11 mouse cellular contexts compared by ENCODE assay signal in the genomic region with DNA sequence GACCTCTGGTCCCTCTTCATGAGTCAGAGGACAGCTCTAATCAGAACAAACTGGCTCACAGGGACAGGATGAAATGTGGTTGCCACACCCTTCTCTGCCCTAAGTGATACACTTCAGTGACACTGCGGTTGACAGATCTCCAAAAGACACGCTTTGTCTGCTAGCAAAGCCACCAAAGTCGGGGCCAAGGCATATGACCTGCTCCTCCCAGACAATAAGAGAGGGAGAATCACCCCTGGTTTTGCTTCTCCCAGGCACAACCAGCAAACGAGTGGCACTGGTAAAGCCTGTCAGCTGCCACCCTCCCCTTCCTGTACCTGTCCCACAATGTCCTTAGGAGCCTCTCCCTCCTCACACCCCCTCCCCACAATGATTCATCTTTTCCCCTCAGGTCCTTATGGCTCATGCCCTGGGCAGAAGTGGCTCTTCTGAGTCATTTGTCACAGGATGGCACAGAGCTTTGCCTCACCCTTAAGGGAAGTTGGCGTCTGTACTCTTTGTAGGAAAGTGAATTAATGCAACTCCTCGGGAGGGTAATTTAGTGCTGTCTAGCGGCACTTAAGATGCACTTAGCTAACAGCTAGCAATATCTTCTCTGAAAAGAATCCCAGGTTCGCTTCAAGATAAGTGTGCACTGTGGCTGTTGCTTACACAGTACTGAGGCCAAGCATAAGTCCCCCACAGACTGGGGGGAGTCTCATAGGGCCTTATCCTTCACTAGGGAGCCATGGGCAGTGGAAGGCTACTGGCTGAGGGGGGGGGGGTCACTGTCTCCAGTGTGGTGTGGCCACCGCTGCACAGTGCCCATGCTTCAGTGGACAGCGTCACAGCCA. TPM values are rescaled to one million over a fixed set of nuclear protein-coding genes. Genes with fewer than 3 reads are reported as not detected.
DNase-seq lines count a peak whose midpoint lies in the region; ATAC-seq lines count a peak whose summit lies in the region.
"Had no signal": no experiment of that assay in that cellular context is flagged by ENCODE, and none has a peak within 500 bp of the region (broad histone marks: within the 10 kb centered on the region; RNA-seq: fewer than 3 reads in every experiment).

No protein-coding gene starts in this region.

- no peaks in the 10 kb centered on the region for H3K4me1 ChIP-seq in midbrain, embryonic 11.5 days (ENCODE audit: control insufficient read depth, insufficient read depth, low read length)
- H3K4me1 ChIP-seq in midbrain, embryonic 16.5 days (ENCODE audit: control insufficient read depth, insufficient read depth, low read length) = no peaks in the 10 kb centered on the region
- H3K4me1 ChIP-seq in megakaryocyte, embryonic 14.5 days = peaks cover 83% of the 10 kb centered on the region
- H3K4me1 ChIP-seq: limb, embryonic 10.5 days; midbrain, embryonic 10.5 days had no signal

- no peak overlapping the region for H3K9ac ChIP-seq in midbrain, embryonic 11.5 days (ENCODE audit: low read length)
- no peak overlapping the region for H3K9ac ChIP-seq in midbrain, embryonic 16.5 days (ENCODE audit: low read depth, low read length)

- H3K27ac ChIP-seq in midbrain, embryonic 11.5 days (ENCODE audit: low read depth, low read length) = no peak overlapping the region
- H3K27ac ChIP-seq in midbrain, embryonic 16.5 days (ENCODE audit: low read length) = no peak overlapping the region
- H3K27ac ChIP-seq: limb, embryonic 10.5 days; midbrain, embryonic 10.5 days had no signal

- DNase-seq in midbrain, embryonic 11.5 days (ENCODE audit: low spot score, missing footprints) = peak; percentile 57
- no peak for DNase-seq in layer of hippocampus, postnatal 25 days (ENCODE audit: extremely low spot score in 1 of 2, low spot score in 1 of 2)
- DNase-seq in kidney, postnatal 4 days = no peak
- no peak for DNase-seq in frontal cortex, adult 2 months (ENCODE audit: extremely low spot score in 1 of 2, low spot score in 1 of 2)
- no peak for DNase-seq in right cerebral cortex, postnatal 36 days (ENCODE audit: low spot score in 2 of 2)
- DNase-seq: heart, postnatal 4 days had no signal

- H3K36me3 ChIP-seq in midbrain, embryonic 11.5 days (ENCODE audit: control insufficient read depth, insufficient read depth, low read length) = no peaks in the 10 kb centered on the region
- H3K36me3 ChIP-seq in midbrain, embryonic 16.5 days (ENCODE audit: control insufficient read depth, insufficient read depth, low read length) = no peaks in the 10 kb centered on the region
- H3K36me3 ChIP-seq in megakaryocyte, embryonic 14.5 days (replicated peaks; ENCODE audit: low read length) = peaks cover 10% of the 10 kb centered on the region
- H3K36me3 ChIP-seq: limb, embryonic 10.5 days; midbrain, embryonic 10.5 days had no signal

- no peaks in the 10 kb centered on the region for H3K27me3 ChIP-seq in midbrain, embryonic 11.5 days (ENCODE audit: control insufficient read depth, insufficient read depth, low read length)
- no peaks in the 10 kb centered on the region for H3K27me3 ChIP-seq in midbrain, embryonic 16.5 days (ENCODE audit: control insufficient read depth, insufficient read depth, low read depth, low read length)
- peaks cover 19% of the 10 kb centered on the region for H3K27me3 ChIP-seq in megakaryocyte, embryonic 14.5 days (replicated peaks)

- no peaks in the 10 kb centered on the region for H3K9me3 ChIP-seq in midbrain, embryonic 11.5 days (ENCODE audit: control insufficient read depth, low read length)
- no peaks in the 10 kb centered on the region for H3K9me3 ChIP-seq in midbrain, embryonic 16.5 days (replicated peaks; ENCODE audit: control insufficient read depth, low read length, poor library complexity, severe bottlenecking)
- peaks cover 11% of the 10 kb centered on the region for H3K9me3 ChIP-seq in megakaryocyte, embryonic 14.5 days
- H3K9me3 ChIP-seq: limb, embryonic 10.5 days; midbrain, embryonic 10.5 days had no signal

- no peak overlapping the region for H3K4me2 ChIP-seq in midbrain, embryonic 11.5 days
- no peak overlapping the region for H3K4me2 ChIP-seq in midbrain, embryonic 16.5 days (ENCODE audit: low read length)

- no peak for ATAC-seq in midbrain, embryonic 11.5 days (ENCODE audit: low FRiP score)
- no peak for ATAC-seq in midbrain, embryonic 16.5 days
- peak; percentile 83 for ATAC-seq in common myeloid progenitor, adult 5-6 weeks (replicated peaks; ENCODE audit: low read depth, poor library complexity, severe bottlenecking)

- WGBS in midbrain, embryonic 11.5 days = 73% methylated on average over 10 of the region's 10 CpGs
- WGBS in midbrain, embryonic 16.5 days = 70% methylated on average over 10 of the region's 10 CpGs

- H3K4me3 ChIP-seq in midbrain, embryonic 11.5 days (ENCODE audit: low read depth, low read length) = no peak overlapping the region
- no peak overlapping the region for H3K4me3 ChIP-seq in midbrain, embryonic 16.5 days (ENCODE audit: low read depth, low read length)
- H3K4me3 ChIP-seq in megakaryocyte, embryonic 14.5 days (replicated peaks) = peak overlapping the region; percentile 76
- H3K4me3 ChIP-seq: limb, embryonic 10.5 days; midbrain, embryonic 10.5 days had no signal

RNA-seq across cellular contexts. Expression of gene Pkd1l2, which starts 7.7 kb away (rescaled TPM):
- polyA plus RNA-seq in midbrain, embryonic 11.5 days (2014; fragmentation: Nextera tagmentation; extraction: Ambion mirVana) = not detected in 2 replicates
- 0.04 TPM in 1 of 2 replicates, not detected in the other for polyA plus RNA-seq in midbrain, embryonic 16.5 days (2015; fragmentation: Nextera tagmentation; extraction: Ambion mirVana)
- total RNA-seq in common myeloid progenitor, adult 5-6 weeks (2017) = not detected in 2 replicates
- 0.63 TPM in 1 of 2 replicates, not detected in the other for polyA plus RNA-seq in megakaryocyte, embryonic 14.5 days (2012; ENCODE audit: insufficient read depth, low replicate concordance)
- under 1 TPM in 1 of 2 experiments, not detected in 1; 0.10 TPM for total RNA-seq in layer of hippocampus, postnatal 25 days (2021)
- 0.10 and 0.11 TPM in 2 replicates for polyA plus RNA-seq in frontal cortex, adult 2 months (2012; rRNA removed)
- polyA plus RNA-seq: limb, embryonic 10.5 days had no signal

RNA-seq across cellular contexts. Expression of gene Bco1, which starts 21.1 kb away (rescaled TPM):
- 0.18 and 0.28 TPM in 2 replicates for polyA plus RNA-seq in midbrain, embryonic 11.5 days (2014; fragmentation: Nextera tagmentation; extraction: Ambion mirVana)
- 0.35 TPM in 2 replicates for polyA plus RNA-seq in midbrain, embryonic 16.5 days (2015; fragmentation: Nextera tagmentation; extraction: Ambion mirVana)
- total RNA-seq in common myeloid progenitor, adult 5-6 weeks (2017) = 0.19 and 1.3 TPM in 2 replicates
- polyA plus RNA-seq in megakaryocyte, embryonic 14.5 days (2012; ENCODE audit: insufficient read depth, low replicate concordance) = 0.30 TPM in 1 of 2 replicates, not detected in the other
- not detected for total RNA-seq in layer of hippocampus, postnatal 25 days (2021)
- polyA plus RNA-seq in frontal cortex, adult 2 months (2012; rRNA removed) = 0.04 and 0.08 TPM in 2 replicates
- total RNA-seq: heart, postnatal 4 days had no signal
- polyA plus RNA-seq: limb, embryonic 10.5 days had no signal
